Mouse (Mus musculus): ENCODE measurements around the gene Bmp3. TPM values are rescaled to one million over a fixed set of nuclear protein-coding genes. Genes with fewer than 3 reads are reported as not detected.

Bmp3 gene
- polyA plus RNA-seq, 1 experiment = 1.1 TPM

DNA sequence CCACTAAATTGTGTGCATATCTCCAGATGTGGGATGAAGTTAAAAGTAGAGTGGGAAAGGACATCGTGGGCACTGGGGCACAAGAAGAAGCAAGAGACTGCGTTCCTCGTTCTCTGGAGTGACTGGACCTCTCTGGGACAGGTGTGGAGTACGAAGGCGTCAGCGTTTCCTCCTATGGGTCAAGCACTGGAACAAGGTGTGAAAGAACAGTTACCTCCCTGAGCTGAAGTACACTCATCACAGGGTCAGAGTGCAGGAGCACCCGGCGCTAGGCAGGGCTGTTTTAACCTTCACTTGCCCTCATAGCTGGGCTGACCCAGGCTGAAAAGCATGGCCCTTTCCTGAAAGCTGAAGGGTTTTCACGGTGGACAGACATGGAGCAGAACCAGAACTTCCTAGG, 20.5 kb upstream of the Bmp3 start:
- H3K4me1 ChIP-seq (ENCODE audit: control insufficient read depth, insufficient read depth, low read length) = no peaks in the 10 kb centered on the region; the same call in 1 of the 2 replicates
- DNase-seq = no peak
- TF ChIP-seq CTCF (conservative IDR thresholded peaks at IDR 0.05; ENCODE audit: insufficient read depth, insufficient read length, low read depth, low read length) = no peak
- no peak for TF ChIP-seq POLR2A (IDR thresholded peaks at IDR 0.05; ENCODE audit: low read depth, low read length)
- no peaks in the 10 kb centered on the region for H3K27me3 ChIP-seq (replicated peaks; ENCODE audit: control insufficient read depth, insufficient read depth, low read length)
- H3K27ac ChIP-seq (ENCODE audit: insufficient read depth, low read depth, low read length) = no peak overlapping the region
- WGBS = 64% methylated on average over 9 of the region's 9 CpGs
- no peaks in the 10 kb centered on the region for H3K36me3 ChIP-seq (ENCODE audit: control insufficient read depth, insufficient read depth, low read length)
- no peak overlapping the region for H3K4me3 ChIP-seq (ENCODE audit: insufficient read depth, low read depth, low read length)

DNA sequence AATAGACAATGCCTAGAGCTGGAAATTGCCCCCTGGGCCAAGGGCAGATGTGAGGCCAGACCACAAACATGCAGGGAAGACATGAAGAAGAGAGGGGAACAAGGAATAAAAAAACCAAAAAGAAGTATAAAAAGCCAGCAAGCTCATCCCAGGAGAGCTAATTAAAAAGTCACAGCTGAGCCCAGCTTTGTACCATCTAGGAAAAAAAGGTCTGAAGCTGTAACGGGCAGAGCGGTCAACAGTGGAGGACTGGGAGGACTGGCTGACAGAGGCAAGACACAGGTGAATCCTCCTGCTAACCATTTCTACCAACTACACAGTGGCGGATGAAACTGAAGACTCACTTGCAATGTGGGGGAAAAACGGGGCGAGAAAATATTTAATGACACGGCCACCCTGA, 19.9 kb upstream of the Bmp3 start:
- no peak overlapping the region for H3K27ac ChIP-seq (ENCODE audit: insufficient read depth, low read depth, low read length)
- H3K36me3 ChIP-seq (ENCODE audit: control insufficient read depth, insufficient read depth, low read length) = no peaks in the 10 kb centered on the region
- WGBS = 87% methylated on average over 6 of the region's 6 CpGs
- TF ChIP-seq CTCF (conservative IDR thresholded peaks at IDR 0.05; ENCODE audit: insufficient read depth, insufficient read length, low read depth, low read length) = no peak
- no peak for TF ChIP-seq POLR2A (IDR thresholded peaks at IDR 0.05; ENCODE audit: low read depth, low read length)
- no peaks in the 10 kb centered on the region for H3K27me3 ChIP-seq (replicated peaks; ENCODE audit: control insufficient read depth, insufficient read depth, low read length)
- DNase-seq = no peak
- no peaks in the 10 kb centered on the region; the same call in 1 of the 2 replicates for H3K4me1 ChIP-seq (ENCODE audit: control insufficient read depth, insufficient read depth, low read length)
- no peak overlapping the region for H3K4me3 ChIP-seq (ENCODE audit: insufficient read depth, low read depth, low read length)

DNA sequence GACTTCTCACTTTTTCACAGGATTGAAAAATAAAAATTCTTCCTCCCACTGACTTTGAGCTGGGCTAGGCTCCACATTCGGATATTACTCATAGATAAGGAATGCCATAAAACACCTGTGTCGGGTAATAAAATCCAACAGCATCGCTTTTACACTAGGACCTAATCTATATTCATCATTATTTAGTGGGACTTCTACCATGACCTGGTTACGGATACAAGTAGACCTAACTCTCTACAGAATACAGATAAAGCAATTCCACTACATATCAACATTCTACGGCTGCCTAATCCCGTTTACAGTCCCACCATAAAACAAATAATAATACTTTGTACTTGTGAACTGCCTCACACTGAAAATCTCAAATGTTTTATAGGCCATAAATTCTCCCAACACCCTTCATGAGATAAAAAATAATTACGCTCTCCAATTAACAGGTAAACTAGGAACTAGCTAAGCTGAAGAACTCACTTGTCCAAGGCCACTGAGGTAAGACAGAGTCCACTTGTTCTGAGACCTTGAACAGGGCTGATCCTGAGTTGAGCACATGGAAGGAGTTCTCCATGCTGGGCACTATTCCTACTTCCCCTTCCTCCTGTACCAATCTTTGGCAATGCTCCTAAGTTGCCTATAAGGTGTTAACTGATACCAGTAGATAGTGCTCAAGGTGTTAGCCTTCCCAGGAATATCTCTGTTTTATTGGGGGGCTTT, 11.5 kb upstream of the Bmp3 start:
- H3K27me3 ChIP-seq (replicated peaks; ENCODE audit: control insufficient read depth, insufficient read depth, low read length) = no peaks in the 10 kb centered on the region
- TF ChIP-seq POLR2A (IDR thresholded peaks at IDR 0.05; ENCODE audit: low read depth, low read length) = no peak
- TF ChIP-seq CTCF (conservative IDR thresholded peaks at IDR 0.05; ENCODE audit: insufficient read depth, insufficient read length, low read depth, low read length) = no peak
- no peak overlapping the region for H3K27ac ChIP-seq (ENCODE audit: insufficient read depth, low read depth, low read length)
- H3K4me1 ChIP-seq (ENCODE audit: control insufficient read depth, insufficient read depth, low read length) = no peaks in the 10 kb centered on the region
- H3K36me3 ChIP-seq (ENCODE audit: control insufficient read depth, insufficient read depth, low read length) = no peaks in the 10 kb centered on the region
- WGBS = 62% methylated on average over 7 of the region's 7 CpGs
- H3K4me3 ChIP-seq (ENCODE audit: insufficient read depth, low read depth, low read length) = no peak overlapping the region
- no peak for DNase-seq

DNA sequence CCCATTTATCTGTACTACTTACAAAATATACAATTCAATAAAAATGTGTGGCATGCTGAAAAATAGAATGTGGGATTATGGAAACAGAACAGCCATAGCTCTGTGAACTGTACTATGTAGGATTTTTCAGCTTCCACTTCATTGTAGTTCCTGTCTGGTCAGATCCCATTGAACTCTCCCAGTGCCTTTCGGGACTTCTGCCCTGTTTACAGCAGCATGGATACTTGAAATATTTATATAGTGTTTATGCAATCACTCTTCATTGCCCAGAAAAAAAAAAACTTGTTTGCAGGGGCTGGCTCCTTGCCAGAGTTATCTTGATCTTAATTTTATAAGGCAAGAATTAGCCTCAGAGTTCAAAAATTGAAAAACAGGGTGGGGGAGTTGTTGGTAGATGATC, 9.6 kb upstream of the Bmp3 start:
- 70% methylated on average over 1 of the region's 1 CpGs for WGBS

DNA sequence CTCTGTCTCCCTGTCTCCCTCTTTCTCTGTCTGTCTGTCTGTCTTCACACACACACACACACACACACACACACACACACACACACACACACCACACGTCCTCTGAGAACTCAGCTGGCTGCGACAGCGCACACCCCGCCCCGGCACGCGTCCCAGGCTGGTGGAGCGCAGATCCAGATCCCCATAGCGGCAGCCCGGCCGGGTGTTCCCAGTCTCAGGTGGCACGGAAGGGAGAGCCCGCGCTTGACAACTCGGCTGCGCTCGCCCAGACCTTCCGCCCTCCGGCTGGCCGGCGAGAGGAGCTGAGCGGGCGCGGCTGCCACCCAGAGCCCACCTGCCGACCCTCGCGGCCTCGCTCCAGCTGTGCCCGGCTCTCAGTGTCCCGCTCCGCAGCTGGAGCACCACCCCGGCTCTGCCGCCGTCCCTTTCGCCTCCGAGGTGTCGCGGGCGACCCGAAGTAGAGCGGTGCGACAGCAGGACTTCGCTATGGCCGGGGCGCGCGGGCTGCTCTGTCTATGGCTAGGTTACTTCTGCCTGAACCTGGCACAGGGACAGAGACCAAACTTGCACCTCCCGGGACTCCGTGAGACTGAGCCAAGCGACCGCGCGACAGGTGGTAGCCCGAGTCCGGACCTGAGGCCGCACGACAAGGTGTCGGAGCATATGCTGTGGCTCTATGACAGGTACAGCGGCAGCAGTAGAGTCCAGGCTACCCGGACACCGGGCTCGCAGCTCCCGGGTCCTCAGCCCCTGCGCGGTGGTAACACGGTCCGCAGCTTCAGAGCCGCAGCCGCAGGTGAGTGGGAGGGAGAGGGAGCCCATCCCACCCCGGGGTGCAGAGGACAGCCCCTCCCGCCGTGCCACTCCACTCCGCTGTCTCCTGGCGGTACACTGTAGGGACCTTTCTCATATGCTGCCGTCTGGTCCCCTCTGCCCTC, 681 bp downstream of the Bmp3 start:
- H3K4me1 ChIP-seq (ENCODE audit: control insufficient read depth, insufficient read depth, low read length) = no peaks in the 10 kb centered on the region
- H3K27ac ChIP-seq (ENCODE audit: insufficient read depth, low read depth, low read length) = no peak overlapping the region
- TF ChIP-seq POLR2A (IDR thresholded peaks at IDR 0.05; ENCODE audit: low read depth, low read length) = no peak
- no peak for TF ChIP-seq CTCF (conservative IDR thresholded peaks at IDR 0.05; ENCODE audit: insufficient read depth, insufficient read length, low read depth, low read length)
- H3K36me3 ChIP-seq (ENCODE audit: control insufficient read depth, insufficient read depth, low read length) = no peaks in the 10 kb centered on the region
- 1% methylated on average over 75 of the region's 75 CpGs for WGBS
- H3K4me3 ChIP-seq (ENCODE audit: insufficient read depth, low read depth, low read length) = peak overlapping the region; percentile 50
- peak; percentile 32 for DNase-seq
- H3K27me3 ChIP-seq (replicated peaks; ENCODE audit: control insufficient read depth, insufficient read depth, low read length) = 0 out of 2 replicates have a peak, but pooled peaks cover 1% of the 10 kb centered on the region

More for the DNA sequence above, 9.6 kb upstream of the Bmp3 start:
- H3K27me3 ChIP-seq (replicated peaks; ENCODE audit: control insufficient read depth, insufficient read depth, low read length) = no peaks in the 10 kb centered on the region
- TF ChIP-seq POLR2A (IDR thresholded peaks at IDR 0.05; ENCODE audit: low read depth, low read length) (no peak), CTCF (conservative IDR thresholded peaks at IDR 0.05; ENCODE audit: insufficient read depth, insufficient read length, low read depth, low read length) (no peak)
- no peak overlapping the region for H3K4me3 ChIP-seq (ENCODE audit: insufficient read depth, low read depth, low read length)
- H3K27ac ChIP-seq (ENCODE audit: insufficient read depth, low read depth, low read length) = no peak overlapping the region
- H3K4me1 ChIP-seq (ENCODE audit: control insufficient read depth, insufficient read depth, low read length) = no peaks in the 10 kb centered on the region
- H3K36me3 ChIP-seq (ENCODE audit: control insufficient read depth, insufficient read depth, low read length) = no peaks in the 10 kb centered on the region
- no peak for DNase-seq

DNA sequence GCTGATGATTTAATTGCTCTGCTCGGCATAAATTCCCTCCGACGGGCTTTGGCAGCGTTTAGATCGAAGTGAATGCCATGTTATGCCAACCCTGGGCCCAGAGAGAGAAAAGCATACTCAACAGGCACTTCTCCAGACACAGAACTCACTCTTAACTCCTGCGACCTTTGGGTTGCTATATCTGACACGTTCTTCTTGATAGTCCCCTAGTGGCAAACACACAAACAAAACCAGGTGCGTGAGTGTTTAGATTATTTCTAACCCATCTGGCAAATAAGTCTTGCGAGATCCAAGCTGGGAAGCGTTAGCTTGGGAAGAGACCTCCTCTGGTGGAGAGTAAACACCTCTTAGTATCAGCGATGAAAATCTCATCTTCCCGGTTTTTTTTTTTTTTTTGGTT, 1.5 kb downstream of the Bmp3 start:
- no peak overlapping the region for H3K27ac ChIP-seq (ENCODE audit: insufficient read depth, low read depth, low read length)
- WGBS = 11% methylated on average over 12 of the region's 12 CpGs
- TF ChIP-seq CTCF (conservative IDR thresholded peaks at IDR 0.05; ENCODE audit: insufficient read depth, insufficient read length, low read depth, low read length) (no peak), POLR2A (IDR thresholded peaks at IDR 0.05; ENCODE audit: low read depth, low read length) (no peak)
- H3K4me3 ChIP-seq (ENCODE audit: insufficient read depth, low read depth, low read length) = peak overlapping the region; percentile 50; the same call in 1 of the 2 replicates
- DNase-seq = no peak
- H3K36me3 ChIP-seq (ENCODE audit: control insufficient read depth, insufficient read depth, low read length) = no peaks in the 10 kb centered on the region
- 0 out of 2 replicates have a peak, but pooled peaks cover 1% of the 10 kb centered on the region for H3K27me3 ChIP-seq (replicated peaks; ENCODE audit: control insufficient read depth, insufficient read depth, low read length)
- H3K4me1 ChIP-seq (ENCODE audit: control insufficient read depth, insufficient read depth, low read length) = no peaks in the 10 kb centered on the region

DNA sequence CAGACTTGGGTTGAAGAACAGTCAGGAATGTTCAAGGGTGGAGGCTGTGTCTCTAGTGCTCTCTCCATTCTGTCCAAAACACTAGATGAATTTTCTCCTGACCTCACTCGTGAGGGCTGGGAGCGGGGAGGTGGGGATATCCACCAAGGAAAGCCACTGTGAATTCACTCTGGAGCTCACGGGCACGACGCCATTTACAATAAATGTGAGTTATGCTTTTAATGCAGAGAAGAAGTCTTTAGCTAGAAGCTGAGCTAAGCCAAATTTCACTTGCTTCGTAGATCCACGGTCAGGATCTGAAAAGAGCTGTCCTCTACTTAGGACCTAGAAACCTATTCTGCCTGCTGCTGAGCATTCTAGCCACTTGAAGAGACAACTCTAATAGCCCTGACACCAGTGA, 2.1 kb downstream of the Bmp3 start:
- 66% methylated on average over 7 of the region's 7 CpGs for WGBS
- no peak overlapping the region for H3K27ac ChIP-seq (ENCODE audit: insufficient read depth, low read depth, low read length)

More for the DNA sequence above, 2.1 kb downstream of the Bmp3 start:
- TF ChIP-seq CTCF (conservative IDR thresholded peaks at IDR 0.05; ENCODE audit: insufficient read depth, insufficient read length, low read depth, low read length) = no peak
- no peak for TF ChIP-seq POLR2A (IDR thresholded peaks at IDR 0.05; ENCODE audit: low read depth, low read length)
- Histone ChIP-seq H3K4me1 (ENCODE audit: control insufficient read depth, insufficient read depth, low read length) (no peaks in the 10 kb centered on the region), H3K4me3 (ENCODE audit: insufficient read depth, low read depth, low read length) (no peak overlapping the region), H3K36me3 (ENCODE audit: control insufficient read depth, insufficient read depth, low read length) (no peaks in the 10 kb centered on the region), H3K27me3 (replicated peaks; ENCODE audit: control insufficient read depth, insufficient read depth, low read length) (0 out of 2 replicates have a peak, but pooled peaks cover 1% of the 10 kb centered on the region)
- DNase-seq = no peak

Measured in kidney, adult 2 months (tissue).